Mouse (Mus musculus): Measurements from ENCODE around the gene Dtx2. TPM values are rescaled to one million over a fixed set of nuclear protein-coding genes. Genes with fewer than 3 reads are reported as not detected.
A peak's percentile ranks its signal among the peaks of the same experiment; 100 is the strongest.

Dtx2 gene
- total and polyA plus RNA-seq, 3 experiments = 16.0 to 43.7 (median 20.4) TPM

- no peak for DNase-seq (ENCODE audit: extremely low read depth)
- no peak for TF ChIP-seq ZC3H11A (IDR thresholded peaks at IDR 0.05; ENCODE audit: low read depth, low read length)
- TF ChIP-seq JUN (IDR thresholded peaks at IDR 0.05; ENCODE audit: insufficient read depth, low read depth, low read length) = no peak
- no peak for TF ChIP-seq MEF2A (IDR thresholded peaks at IDR 0.05; ENCODE audit: borderline replicate concordance, low read depth, low read length)
- TF ChIP-seq TCF12 (IDR thresholded peaks at IDR 0.05; ENCODE audit: low read depth, low read length) = no peak
- no peak for TF ChIP-seq MAZ (IDR thresholded peaks at IDR 0.05; ENCODE audit: low read depth, low read length)
- no peak for TF ChIP-seq SIN3A (IDR thresholded peaks at IDR 0.05; ENCODE audit: low read length)
- no peak for TF ChIP-seq PAX5 (IDR thresholded peaks at IDR 0.05; ENCODE audit: low read length)
- no peak for TF ChIP-seq MAX (IDR thresholded peaks at IDR 0.05; ENCODE audit: low read length)
- no peak for TF ChIP-seq ZNF384 (IDR thresholded peaks at IDR 0.05; ENCODE audit: low read depth, low read length)
- TF ChIP-seq EP300 (IDR thresholded peaks at IDR 0.05; ENCODE audit: low read length) = no peak
- TF ChIP-seq CHD1 (IDR thresholded peaks at IDR 0.05; ENCODE audit: low read depth, low read length) = no peak
- no peak for TF ChIP-seq NELFE (IDR thresholded peaks at IDR 0.05; ENCODE audit: low read depth, low read length)
- TF ChIP-seq JUND (conservative IDR thresholded peaks at IDR 0.05; ENCODE audit: low read depth, low read length) = no peak
- no peak for TF ChIP-seq HCFC1 (IDR thresholded peaks at IDR 0.05; ENCODE audit: low read depth, low read length)
- TF ChIP-seq MYC (IDR thresholded peaks at IDR 0.05; ENCODE audit: low read depth, low read length) = no peak
- TF ChIP-seq ZKSCAN1 (IDR thresholded peaks at IDR 0.05; ENCODE audit: borderline replicate concordance, low read depth, low read length) = no peak
- TF ChIP-seq RCOR1 (conservative IDR thresholded peaks at IDR 0.05; ENCODE audit: low read depth, low read length) = no peak
- no peak for TF ChIP-seq E2F4 (IDR thresholded peaks at IDR 0.05; ENCODE audit: insufficient replicate concordance, low read depth, low read length)
- Histone ChIP-seq H3K4me3 (replicated peaks in 1 of 3; ENCODE audit: low read depth in 2 of 3, low read length in 2 of 3, poor library complexity in 1 of 3) (no peak overlapping the region), H3K27ac (ENCODE audit: insufficient read depth, low read depth) (peak overlapping the region; percentile 84), H3K27me3 (replicated peaks) (no peaks in the 10 kb centered on the region), H3K4me1 (ENCODE audit: control insufficient read depth in 1 of 2, insufficient read depth in 2 of 2) (peaks cover 42 to 91% of the 10 kb centered on the region in 2 experiments), H3K4me2 (ENCODE audit: insufficient read depth, low read depth, poor library complexity, severe bottlenecking) (peak overlapping the region; percentile 7), H3K9ac (ENCODE audit: insufficient read depth, low read depth) (no peak overlapping the region), H3K79me2 (replicated peaks; ENCODE audit: control insufficient read depth, extremely low read depth, insufficient read depth, poor library complexity, severe bottlenecking) (peaks cover 14% of the 10 kb centered on the region), H3K36me3 (replicated peaks in 1 of 2; ENCODE audit: control insufficient read depth in 1 of 2, insufficient read depth in 1 of 2, low read length in 1 of 2) (peaks cover 18 to 50% of the 10 kb centered on the region in 2 experiments), H3K9me3 (replicated peaks; ENCODE audit: low read length) (peaks cover 4% of the 10 kb centered on the region)
- dilution Hi-C loops (cut with MboI; ENCODE audit: extremely low pct_ligation_motif_present, extremely low pct_unique_long_range_greater_than_20kb, low sequenced_read_pairs) (no loop called here), in situ Hi-C loops (cut with MboI; ENCODE audit: low pct_ligation_motif_present, low pct_unique_long_range_greater_than_20kb, low sequenced_read_pairs) (no loop called here)
Observed at GRCm38 (mm10) chr5:136002325-136002724, 7.7 kb downstream of the Dtx2 start.

GRCm38 (mm10) chr5:136002751-136003151, 8.2 kb downstream of the Dtx2 start:
- DNase-seq (ENCODE audit: extremely low read depth) = peak; percentile 83
- in situ Hi-C loops (cut with MboI; ENCODE audit: low pct_ligation_motif_present, low pct_unique_long_range_greater_than_20kb, low sequenced_read_pairs) = no loop called here
- Histone ChIP-seq H3K79me2 (replicated peaks; ENCODE audit: control insufficient read depth, extremely low read depth, insufficient read depth, poor library complexity, severe bottlenecking) (peaks cover 14% of the 10 kb centered on the region), H3K4me3 (replicated peaks in 1 of 3; ENCODE audit: low read depth in 2 of 3, low read length in 2 of 3, poor library complexity in 1 of 3) (peak overlapping the region in 1 of 3 experiments; percentile 48), H3K27me3 (replicated peaks) (no peaks in the 10 kb centered on the region), H3K9ac (ENCODE audit: insufficient read depth, low read depth) (no peak overlapping the region), H3K36me3 (replicated peaks in 1 of 2; ENCODE audit: control insufficient read depth in 1 of 2, insufficient read depth in 1 of 2, low read length in 1 of 2) (peaks cover 16 to 49% of the 10 kb centered on the region in 2 experiments), H3K4me1 (ENCODE audit: control insufficient read depth in 1 of 2, insufficient read depth in 2 of 2) (peaks cover 46 to 91% of the 10 kb centered on the region in 2 experiments), H3K9me3 (replicated peaks; ENCODE audit: low read length) (peaks cover 4% of the 10 kb centered on the region), H3K27ac (ENCODE audit: insufficient read depth, low read depth) (peak overlapping the region; percentile 84), H3K4me2 (ENCODE audit: insufficient read depth, low read depth, poor library complexity, severe bottlenecking) (peak overlapping the region; percentile 7)
- dilution Hi-C loops (cut with MboI; ENCODE audit: extremely low pct_ligation_motif_present, extremely low pct_unique_long_range_greater_than_20kb, low sequenced_read_pairs) = no loop called here
- TF ChIP-seq NRF1 (IDR thresholded peaks at IDR 0.05; ENCODE audit: low read depth, low read length) (peak; percentile 73), BHLHE40 (IDR thresholded peaks at IDR 0.05; ENCODE audit: low read depth, low read length) (peak; percentile 77), SIN3A (IDR thresholded peaks at IDR 0.05; ENCODE audit: low read length) (peak; percentile 87), NELFE (IDR thresholded peaks at IDR 0.05; ENCODE audit: low read depth, low read length) (no peak), TBP (conservative IDR thresholded peaks at IDR 0.05; ENCODE audit: low read depth, low read length) (no peak), KAT2A (IDR thresholded peaks at IDR 0.05; ENCODE audit: insufficient replicate concordance, low read length) (no peak), USF2 (conservative IDR thresholded peaks at IDR 0.05; ENCODE audit: low read depth, low read length) (no peak), ETS1 (conservative IDR thresholded peaks at IDR 0.05; ENCODE audit: low read depth, low read length) (peak; percentile 66; the same call in 1 of the 2 replicates), MYC (IDR thresholded peaks at IDR 0.05; ENCODE audit: low read depth, low read length) (peak; percentile 87), RCOR1 (conservative IDR thresholded peaks at IDR 0.05; ENCODE audit: low read depth, low read length) (no peak; the same call in 1 of the 2 replicates), CTCF (conservative IDR thresholded peaks at IDR 0.05 in 1 of 2, IDR thresholded peaks at IDR 0.05 in 1 of 2; ENCODE audit: low read depth in 2 of 2, low read length in 2 of 2) (no peak), ZNF384 (IDR thresholded peaks at IDR 0.05; ENCODE audit: low read depth, low read length) (peak; percentile 94), IRF4 (IDR thresholded peaks at IDR 0.05; ENCODE audit: low read depth, low read length) (no peak; the same call in none of the 2 replicates), ZKSCAN1 (IDR thresholded peaks at IDR 0.05; ENCODE audit: borderline replicate concordance, low read depth, low read length) (no peak), HCFC1 (IDR thresholded peaks at IDR 0.05; ENCODE audit: low read depth, low read length) (no peak; the same call in 1 of the 2 replicates), MAZ (IDR thresholded peaks at IDR 0.05; ENCODE audit: low read depth, low read length) (peak; percentile 68; the same call in 1 of the 2 replicates), CHD1 (IDR thresholded peaks at IDR 0.05; ENCODE audit: low read depth, low read length) (peak; percentile 91; the same call in 1 of the 2 replicates), MXI1 (IDR thresholded peaks at IDR 0.05; ENCODE audit: low read depth, low read length) (peak; percentile 76; the same call in 1 of the 2 replicates), POLR2A (IDR thresholded peaks at IDR 0.05; ENCODE audit: low read depth, low read length) (no peak), USF1 (IDR thresholded peaks at IDR 0.05; ENCODE audit: low read depth, low read length) (no peak), GABPA (IDR thresholded peaks at IDR 0.05; ENCODE audit: insufficient replicate concordance, low read depth, low read length) (no peak), ZC3H11A (IDR thresholded peaks at IDR 0.05; ENCODE audit: low read depth, low read length) (no peak), ELF1 (IDR thresholded peaks at IDR 0.05; ENCODE audit: low read depth, low read length) (0 out of 2 replicates have a peak, but pooled peaks have one; percentile 35)

All from CH12.LX (cell line).